Mouse (Mus musculus) liver, embryonic 14.5 days (tissue): ENCODE measurements around the gene Prcc. TPM values are rescaled to one million over a fixed set of nuclear protein-coding genes. Genes with fewer than 3 reads are reported as not detected.
A peak's percentile ranks its signal among the peaks of the same experiment; 100 is the strongest.
"Not testable (repeated sequence)": the region's sequence is repeated elsewhere in the genome, so short reads cannot be mapped to it uniquely, and the experiment has no call there.

Experiments
- ATAC-seq: fragments of 200-750 bp; cut with Nextera tagmentation; 2 replicates; pipeline ENCODE4 v1.8.0; 2017; ENCODE audit warnings: moderate number of reproducible peaks, mild to moderate bottlenecking, moderate library complexity; ENCODE audit not compliant: insufficient read depth
- DNase-seq, 3 experiments: peaks; one replicate each; pipeline ENCODE4 v3.0.0-alpha.2; 2012 to 2013; ENCODE audit warnings: low read depth in 3 of 3, low spot score in 3 of 3
- H3K27ac ChIP-seq: fragments of 300-500 bp; sonication (generic); 2 replicates; pipeline ENCODE4 v1.5.1; 2014; ENCODE audit warnings: moderate library complexity, mild to moderate bottlenecking, control low read depth, inconsistent platforms
- H3K27me3 ChIP-seq: fragments of 300-500 bp; sonication (generic); 2 replicates; pipeline ENCODE4 v1.6.1; 2014; ENCODE audit warnings: mild to moderate bottlenecking, low read length, moderate library complexity; ENCODE audit not compliant: control insufficient read depth, insufficient read depth
- H3K36me3 ChIP-seq: fragments of 300-500 bp; sonication (generic); replicated peaks from 2 replicates; pipeline ENCODE4 v1.6.1; 2014; ENCODE audit warnings: low read depth; ENCODE audit not compliant: control insufficient read depth, insufficient read depth
- H3K4me1 ChIP-seq, 2 experiments: fragments of 200-500 bp in 1 of 2; fragments of 300-500 bp in 1 of 2; sonication (generic) in 1 of 2; replicated peaks; 2 replicates each; pipeline ENCODE4 v1.6.1; 2012 to 2014; ENCODE audit warnings: antibody characterized with exemption in 1 of 2, inconsistent platforms in 1 of 2, low read length in 1 of 2; ENCODE audit not compliant: control insufficient read depth in 2 of 2, insufficient read depth in 2 of 2
- H3K4me2 ChIP-seq: fragments of 300-500 bp; sonication (generic); 2 replicates; pipeline ENCODE4 v1.6.1; 2014; ENCODE audit warnings: low read depth, mild to moderate bottlenecking, control low read depth, moderate library complexity
- H3K4me3 ChIP-seq, 2 experiments: fragments of 200-500 bp in 1 of 2; fragments of 300-500 bp in 1 of 2; sonication (generic) in 1 of 2; 2 replicates each; pipeline ENCODE4 v1.5.1; 2012 to 2014; ENCODE audit warnings: low read depth in 2 of 2, low read length in 2 of 2, mild to moderate bottlenecking in 2 of 2, control low read depth in 1 of 2, inconsistent platforms in 1 of 2, moderate library complexity in 1 of 2; ENCODE audit not compliant: insufficient read depth in 1 of 2
- H3K9ac ChIP-seq: fragments of 300-500 bp; sonication (generic); replicated peaks from 2 replicates; pipeline ENCODE4 v1.6.1; 2014; ENCODE audit warnings: mild to moderate bottlenecking, control low read depth, moderate library complexity
- H3K9me3 ChIP-seq: fragments of 300-500 bp; sonication (generic); 2 replicates; pipeline ENCODE4 v1.6.1; 2016; ENCODE audit warnings: low read length, mixed read lengths; ENCODE audit not compliant: control insufficient read depth
- CTCF ChIP-seq: IDR thresholded peaks from 2 replicates; pipeline ENCODE4 v1.5.1; 2016; ENCODE audit warnings: antibody characterized with exemption, low read depth, control low read depth
- EP300 ChIP-seq: IDR thresholded peaks from 2 replicates; pipeline ENCODE4 v1.6.1; 2016; ENCODE audit warnings: antibody characterized with exemption, low read depth
- WGBS: fragments of 180-500 bp; shearing (Covaris S2); extraction: QIAGEN DNeasy Blood & Tissue Kit; methylation state at CpG from one replicate; pipeline ENCODE4 v1.1.7; 2014; ENCODE audit not compliant: insufficient replicate concordance; 5-methylcytosine and 5-hydroxymethylcytosine counted together
- polyA plus RNA-seq, 2 experiments: library from polyadenylated mRNA; depleted of rRNA in 1 of 2; stranded (reverse) in 1 of 2; unstranded in 1 of 2; fragments of >200 nt; fragmentation: Nextera tagmentation in 1 of 2; extraction: Ambion mirVana in 1 of 2; gene quantifications; 2 replicates each; pipeline versions ENCODE4 v1.2.1 to v1.2.3; 2012 to 2014

Gene Prcc
- polyA plus RNA-seq, 2 experiments = 5.0 to 15.4 TPM

- Histone ChIP-seq H3K4me1 (peaks cover 15 to 19% of the 10 kb centered on the region in 2 experiments), H3K9ac (peak overlapping the region; percentile 95), H3K36me3 (peaks cover 7% of the 10 kb centered on the region), H3K9me3 (no peaks in the 10 kb centered on the region; the same call in 1 of the 2 replicates), H3K27ac (peak overlapping the region; percentile 84), H3K27me3 (no peaks in the 10 kb centered on the region), H3K4me3 (peak overlapping the region; percentile 79 to 87), H3K4me2 (peak overlapping the region; percentile 97)
- TF ChIP-seq CTCF (no peak), EP300 (no peak)
- ATAC-seq = peak; percentile 14
- no peak for DNase-seq
- 5% methylated on average over 10 of the region's 10 CpGs for WGBS
Observed at GRCm38 (mm10) chr3:87886004-87886365, 577 bp upstream of the Prcc start.

- Histone ChIP-seq H3K4me1 (peaks cover 15 to 19% of the 10 kb centered on the region in 2 experiments), H3K27ac (peak overlapping the region; percentile 84), H3K27me3 (no peaks in the 10 kb centered on the region), H3K4me2 (peak overlapping the region; percentile 97), H3K4me3 (peak overlapping the region; percentile 79 to 87), H3K9me3 (no peaks in the 10 kb centered on the region; the same call in 1 of the 2 replicates), H3K36me3 (peaks cover 16% of the 10 kb centered on the region), H3K9ac (peak overlapping the region; percentile 95)
- WGBS = 1% methylated on average over 28 of the region's 28 CpGs
- ATAC-seq (peak; percentile 2; the same call in 1 of the 2 replicates), DNase-seq (peak in 1 of 3 experiments; percentile 43)
- 0 out of 2 replicates have a peak, but pooled peaks have one; percentile 1 for TF ChIP-seq CTCF
- no peak for TF ChIP-seq EP300
Observed at GRCm38 (mm10) chr3:87884708-87885251, 628 bp downstream of the Prcc start.

GRCm38 (mm10) chr3:87884291-87884690, 1.1 kb downstream of the Prcc start:
- TF ChIP-seq CTCF = no peak
- TF ChIP-seq EP300 = no peak
- peak overlapping the region; percentile 84 for H3K27ac ChIP-seq

GRCm38 (mm10) chr3:87877730-87878129, 7.7 kb downstream of the Prcc start:
- no peak for ATAC-seq
- H3K36me3 ChIP-seq = peaks cover 25% of the 10 kb centered on the region
- WGBS = 80% methylated on average over 4 of the region's 4 CpGs
- H3K4me1 ChIP-seq = peaks cover 2 to 3% of the 10 kb centered on the region in 2 experiments; a peak in 1 of 4 replicates
- H3K27ac ChIP-seq = no peak overlapping the region
- H3K27me3 ChIP-seq = no peaks in the 10 kb centered on the region
- DNase-seq = no peak
- TF ChIP-seq EP300 (no peak), CTCF (no peak)
- no peak overlapping the region for H3K4me2 ChIP-seq
- no peak overlapping the region for H3K4me3 ChIP-seq
- no peak overlapping the region for H3K9ac ChIP-seq
- no peaks in the 10 kb centered on the region for H3K9me3 ChIP-seq

More at GRCm38 (mm10) chr3:87884291-87884690, 1.1 kb downstream of the Prcc start:
- DNase-seq (no peak), ATAC-seq (no peak)
- peaks cover 15 to 19% of the 10 kb centered on the region in 2 experiments for H3K4me1 ChIP-seq
- peak overlapping the region; percentile 95 for H3K9ac ChIP-seq
- peaks cover 16% of the 10 kb centered on the region for H3K36me3 ChIP-seq
- H3K9me3 ChIP-seq = no peaks in the 10 kb centered on the region; the same call in 1 of the 2 replicates
- peak overlapping the region; percentile 97 for H3K4me2 ChIP-seq
- peak overlapping the region; percentile 79 to 87 for H3K4me3 ChIP-seq
- no peaks in the 10 kb centered on the region for H3K27me3 ChIP-seq
- 1% methylated on average over 3 of the region's 3 CpGs for WGBS

- 76% methylated on average over 4 of the region's 4 CpGs for WGBS
Observed at GRCm38 (mm10) chr3:87864111-87864510, 21.3 kb downstream of the Prcc start.

More at GRCm38 (mm10) chr3:87864111-87864510, 21.3 kb downstream of the Prcc start:
- not testable (repeated sequence) for H3K4me1 ChIP-seq, H3K27me3 ChIP-seq, H3K4me3 ChIP-seq, DNase-seq, H3K4me2 ChIP-seq, H3K9ac ChIP-seq, H3K9me3 ChIP-seq, ATAC-seq, H3K27ac ChIP-seq
- peaks cover 60% of the 10 kb centered on the region for H3K36me3 ChIP-seq
